Mouse (Mus musculus): ENCODE measurements around the gene Epha2. TPM values are rescaled to one million over a fixed set of nuclear protein-coding genes. Genes with fewer than 3 reads are reported as not detected.

The Epha2 gene
- polyA plus RNA-seq, 1 experiment: 14.2 TPM

DNA sequence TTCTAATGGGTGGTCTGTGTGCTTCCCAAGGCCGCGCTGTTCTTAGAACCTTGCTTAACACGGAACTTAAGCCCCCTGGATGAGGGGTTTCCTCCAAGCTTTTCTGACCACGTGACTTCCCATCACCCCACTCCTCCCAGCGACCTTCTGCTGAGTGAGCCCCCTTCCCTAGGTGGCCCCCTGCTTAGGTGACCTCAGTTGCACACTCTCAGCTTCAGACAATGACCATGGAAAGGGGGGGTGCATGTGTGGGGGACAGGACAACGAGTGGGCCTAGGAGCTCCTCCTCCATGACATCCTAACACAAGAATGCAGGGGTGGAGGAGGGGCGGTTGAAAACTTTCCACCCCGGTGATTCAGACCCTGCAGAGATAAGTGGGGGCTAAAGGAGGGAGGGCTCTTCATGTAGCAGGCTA lies 9.2 kb downstream of the Epha2 start:
- no peak for TF ChIP-seq CTCF (IDR thresholded peaks at IDR 0.05; ENCODE audit: control insufficient read depth, insufficient read depth, low read length)
- no peak for TF ChIP-seq POLR2A (IDR thresholded peaks at IDR 0.05; ENCODE audit: borderline replicate concordance, control insufficient read depth, low read depth, low read length)
- H3K4me3 ChIP-seq (replicated peaks; ENCODE audit: control insufficient read depth, low read depth, low read length): no peak overlapping the region
- no peaks in the 10 kb centered on the region for H3K4me1 ChIP-seq (ENCODE audit: control insufficient read depth, insufficient read depth, low read length)
- no peak overlapping the region for H3K27ac ChIP-seq (ENCODE audit: control insufficient read depth, insufficient read depth, low read depth, low read length, poor library complexity)
- 58% methylated on average over 8 of the region's 8 CpGs for WGBS

DNA sequence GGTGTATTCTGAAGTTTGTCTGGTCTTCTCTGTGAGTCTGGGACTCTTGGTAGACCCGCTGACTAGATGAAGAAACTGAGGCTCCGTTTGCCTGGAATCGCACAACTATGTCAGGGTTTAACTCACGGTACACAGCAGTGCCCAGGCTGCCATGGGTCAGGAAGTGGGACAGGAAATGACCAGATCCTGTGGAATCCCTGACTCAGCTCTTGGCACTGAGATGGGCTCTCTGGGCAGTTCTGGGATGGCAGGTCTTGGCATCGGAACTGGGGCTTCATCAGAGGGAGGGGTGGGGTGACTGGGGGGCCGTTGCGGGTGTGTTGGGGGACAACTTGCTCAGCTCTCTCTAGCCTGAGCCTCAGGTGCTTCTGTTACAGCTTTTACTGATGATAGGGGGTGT lies 10.0 kb downstream of the Epha2 start:
- no peak overlapping the region for H3K27ac ChIP-seq (ENCODE audit: control insufficient read depth, insufficient read depth, low read depth, low read length, poor library complexity)
- no peak overlapping the region for H3K4me3 ChIP-seq (replicated peaks; ENCODE audit: control insufficient read depth, low read depth, low read length)
- TF ChIP-seq CTCF (IDR thresholded peaks at IDR 0.05; ENCODE audit: control insufficient read depth, insufficient read depth, low read length) (no peak), POLR2A (IDR thresholded peaks at IDR 0.05; ENCODE audit: borderline replicate concordance, control insufficient read depth, low read depth, low read length) (no peak)
- WGBS: 42% methylated on average over 7 of the region's 7 CpGs
- no peaks in the 10 kb centered on the region for H3K4me1 ChIP-seq (ENCODE audit: control insufficient read depth, insufficient read depth, low read length)

DNA sequence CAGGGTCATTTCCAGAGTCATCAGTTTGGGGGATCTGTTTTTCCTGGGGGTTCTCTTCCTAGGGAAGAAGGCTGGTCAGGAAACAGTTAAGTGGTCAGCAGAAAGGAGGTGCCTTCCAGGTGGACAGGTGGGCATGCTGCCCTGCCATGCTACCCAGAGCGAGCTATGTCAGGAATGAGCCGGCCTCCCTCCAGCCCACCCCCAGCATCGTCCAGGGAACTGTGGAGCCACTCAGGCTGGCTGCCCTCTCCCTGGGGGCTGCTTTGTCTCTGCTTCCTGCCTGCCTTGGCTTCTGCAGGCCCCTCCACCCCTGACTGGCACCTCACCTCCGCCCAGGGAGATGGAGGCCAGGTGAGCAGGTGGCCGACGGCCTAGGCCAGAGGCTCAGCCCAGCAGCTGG lies 10.5 kb downstream of the Epha2 start:
- Histone ChIP-seq H3K4me1 (ENCODE audit: control insufficient read depth, insufficient read depth, low read length) (no peaks in the 10 kb centered on the region), H3K27ac (ENCODE audit: control insufficient read depth, insufficient read depth, low read depth, low read length, poor library complexity) (no peak overlapping the region), H3K4me3 (replicated peaks; ENCODE audit: control insufficient read depth, low read depth, low read length) (no peak overlapping the region)
- TF ChIP-seq CTCF (IDR thresholded peaks at IDR 0.05; ENCODE audit: control insufficient read depth, insufficient read depth, low read length) (no peak), POLR2A (IDR thresholded peaks at IDR 0.05; ENCODE audit: borderline replicate concordance, control insufficient read depth, low read depth, low read length) (no peak)
- WGBS: 70% methylated on average over 6 of the region's 6 CpGs

DNA sequence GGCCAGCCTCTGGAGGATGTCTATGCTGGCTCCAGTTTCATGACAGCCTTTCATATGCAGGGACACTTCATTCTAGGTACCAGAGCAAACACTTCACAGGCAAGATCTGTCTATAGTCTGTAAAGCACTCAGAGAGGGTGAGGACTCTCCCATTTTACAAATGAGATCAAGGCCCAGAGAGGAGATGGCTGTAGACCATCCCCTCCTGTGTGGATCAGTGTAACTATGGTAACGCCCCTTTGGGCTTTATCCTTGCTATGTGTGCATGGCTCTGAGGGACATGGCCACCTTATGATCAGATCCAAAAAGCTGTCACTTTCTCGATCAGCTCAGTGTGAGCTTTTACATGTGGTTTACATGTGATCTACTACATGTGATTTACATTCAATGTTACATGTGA lies 10.9 kb downstream of the Epha2 start:
- no peak overlapping the region for H3K4me3 ChIP-seq (replicated peaks; ENCODE audit: control insufficient read depth, low read depth, low read length)
- H3K27ac ChIP-seq (ENCODE audit: control insufficient read depth, insufficient read depth, low read depth, low read length, poor library complexity): no peak overlapping the region
- WGBS: 75% methylated on average over 2 of the region's 2 CpGs
- H3K4me1 ChIP-seq (ENCODE audit: control insufficient read depth, insufficient read depth, low read length): no peaks in the 10 kb centered on the region
- no peak for TF ChIP-seq CTCF (IDR thresholded peaks at IDR 0.05; ENCODE audit: control insufficient read depth, insufficient read depth, low read length)
- TF ChIP-seq POLR2A (IDR thresholded peaks at IDR 0.05; ENCODE audit: borderline replicate concordance, control insufficient read depth, low read depth, low read length): no peak

DNA sequence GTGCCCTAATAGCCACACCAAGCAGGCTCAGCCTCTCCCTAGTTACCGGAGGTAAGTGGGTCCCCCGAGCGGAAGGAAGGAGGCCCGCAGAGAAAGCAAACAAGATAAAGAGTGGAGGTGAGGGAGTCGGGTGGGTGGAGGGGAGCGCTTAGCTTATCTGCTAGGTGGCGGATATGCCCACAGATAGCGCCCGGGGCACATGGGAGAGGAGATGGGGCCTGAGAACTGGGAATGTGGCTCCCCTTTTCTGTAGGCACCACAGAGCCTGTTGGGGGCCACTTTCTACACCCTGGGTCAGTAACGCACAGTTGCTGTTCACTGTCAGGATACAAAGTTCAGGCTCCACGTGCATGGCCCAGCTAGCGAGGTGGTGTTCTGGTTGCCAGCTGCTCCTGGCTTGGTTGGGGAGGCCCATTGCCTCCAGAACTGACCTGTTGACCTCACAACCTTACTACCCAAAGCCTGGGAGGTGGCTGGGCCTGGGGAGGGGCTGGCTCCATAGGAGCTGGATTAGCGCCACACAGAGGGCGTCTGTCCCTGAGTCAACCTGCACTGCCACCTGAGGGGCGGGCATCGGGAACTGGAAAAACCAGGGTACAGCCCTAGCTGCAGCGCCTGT lies 11.6 kb downstream of the Epha2 start:
- 57% methylated on average over 17 of the region's 17 CpGs for WGBS

DNA sequence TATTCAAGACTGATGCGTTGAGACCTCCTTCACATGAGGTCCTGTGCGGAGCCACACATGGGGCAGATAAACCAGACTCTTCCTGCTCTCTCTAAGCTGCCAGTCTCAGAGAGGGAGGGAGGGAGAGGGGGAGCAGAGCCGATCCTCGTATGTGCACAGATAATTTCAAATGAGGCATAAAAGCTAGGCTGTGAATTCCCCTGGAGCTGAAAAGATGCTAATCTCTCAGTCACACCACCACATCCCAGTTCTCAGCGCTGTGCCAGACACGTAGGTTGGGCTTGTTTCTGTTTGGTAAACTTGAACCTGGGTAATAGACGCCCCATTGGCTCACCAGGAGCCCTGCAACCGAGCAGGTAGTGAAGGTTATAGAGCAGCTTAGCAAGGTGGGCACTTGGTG lies 12.4 kb downstream of the Epha2 start:
- no peak for TF ChIP-seq CTCF (IDR thresholded peaks at IDR 0.05; ENCODE audit: control insufficient read depth, insufficient read depth, low read length)
- no peak for TF ChIP-seq POLR2A (IDR thresholded peaks at IDR 0.05; ENCODE audit: borderline replicate concordance, control insufficient read depth, low read depth, low read length)
- no peaks in the 10 kb centered on the region for H3K4me1 ChIP-seq (ENCODE audit: control insufficient read depth, insufficient read depth, low read length)
- H3K4me3 ChIP-seq (replicated peaks; ENCODE audit: control insufficient read depth, low read depth, low read length): no peak overlapping the region
- no peak overlapping the region for H3K27ac ChIP-seq (ENCODE audit: control insufficient read depth, insufficient read depth, low read depth, low read length, poor library complexity)
- WGBS: 53% methylated on average over 8 of the region's 8 CpGs

More for the DNA sequence above, 11.6 kb downstream of the Epha2 start:
- Histone ChIP-seq H3K4me3 (replicated peaks; ENCODE audit: control insufficient read depth, low read depth, low read length) (no peak overlapping the region), H3K4me1 (ENCODE audit: control insufficient read depth, insufficient read depth, low read length) (no peaks in the 10 kb centered on the region), H3K27ac (ENCODE audit: control insufficient read depth, insufficient read depth, low read depth, low read length, poor library complexity) (no peak overlapping the region)
- TF ChIP-seq POLR2A (IDR thresholded peaks at IDR 0.05; ENCODE audit: borderline replicate concordance, control insufficient read depth, low read depth, low read length): no peak
- TF ChIP-seq CTCF (IDR thresholded peaks at IDR 0.05; ENCODE audit: control insufficient read depth, insufficient read depth, low read length): no peak

DNA sequence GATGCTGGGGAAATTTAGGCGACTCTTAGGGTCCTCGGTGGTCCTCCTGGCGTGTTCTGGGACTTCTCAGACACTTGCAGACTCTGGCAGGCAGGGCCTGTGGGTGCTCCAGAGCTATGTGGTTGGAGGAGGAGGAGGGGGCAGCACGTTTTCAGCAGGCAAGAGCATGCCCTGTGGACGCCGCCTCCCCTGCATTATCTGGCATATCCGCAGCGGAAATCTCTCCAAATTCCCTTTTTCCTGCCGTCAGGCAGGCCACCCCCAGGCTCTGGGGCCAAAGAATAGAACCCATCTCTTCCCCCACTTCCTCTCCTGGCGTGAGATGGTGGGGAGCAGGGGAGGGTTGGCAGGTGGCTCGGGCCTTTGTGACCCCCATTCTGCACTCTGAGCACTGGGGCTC lies 12.9 kb downstream of the Epha2 start:
- H3K27ac ChIP-seq (ENCODE audit: control insufficient read depth, insufficient read depth, low read depth, low read length, poor library complexity): no peak overlapping the region
- 50% methylated on average over 11 of the region's 11 CpGs for WGBS
- TF ChIP-seq CTCF (IDR thresholded peaks at IDR 0.05; ENCODE audit: control insufficient read depth, insufficient read depth, low read length) (no peak), POLR2A (IDR thresholded peaks at IDR 0.05; ENCODE audit: borderline replicate concordance, control insufficient read depth, low read depth, low read length) (no peak)
- H3K4me1 ChIP-seq (ENCODE audit: control insufficient read depth, insufficient read depth, low read length): no peaks in the 10 kb centered on the region
- H3K4me3 ChIP-seq (replicated peaks; ENCODE audit: control insufficient read depth, low read depth, low read length): no peak overlapping the region

DNA sequence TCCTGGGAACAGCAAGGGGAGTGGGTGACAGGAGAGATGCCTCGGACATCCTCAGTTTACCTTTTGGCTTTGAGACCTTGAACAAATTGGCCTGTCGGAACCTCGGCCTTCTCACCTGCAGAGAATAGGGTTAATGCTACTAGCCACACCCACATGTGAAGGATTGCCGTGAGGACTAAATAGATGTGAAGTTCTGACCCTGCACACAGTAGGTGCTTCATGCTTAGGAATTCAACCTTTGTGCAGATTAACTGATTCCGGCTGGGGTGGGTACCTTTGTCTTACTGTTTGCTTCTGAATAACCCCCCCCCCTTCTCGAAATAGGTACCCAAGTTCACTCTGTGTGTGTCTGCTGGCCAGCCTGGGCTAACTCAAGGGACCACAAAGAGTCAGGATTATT lies 13.7 kb downstream of the Epha2 start:
- TF ChIP-seq CTCF (IDR thresholded peaks at IDR 0.05; ENCODE audit: control insufficient read depth, insufficient read depth, low read length) (no peak), POLR2A (IDR thresholded peaks at IDR 0.05; ENCODE audit: borderline replicate concordance, control insufficient read depth, low read depth, low read length) (no peak)
- H3K4me3 ChIP-seq (replicated peaks; ENCODE audit: control insufficient read depth, low read depth, low read length): no peak overlapping the region
- 81% methylated on average over 6 of the region's 6 CpGs for whole genome bisulfite sequencing
- H3K27ac ChIP-seq (ENCODE audit: control insufficient read depth, insufficient read depth, low read depth, low read length, poor library complexity): no peak overlapping the region
- H3K4me1 ChIP-seq (ENCODE audit: control insufficient read depth, insufficient read depth, low read length): no peaks in the 10 kb centered on the region

DNA sequence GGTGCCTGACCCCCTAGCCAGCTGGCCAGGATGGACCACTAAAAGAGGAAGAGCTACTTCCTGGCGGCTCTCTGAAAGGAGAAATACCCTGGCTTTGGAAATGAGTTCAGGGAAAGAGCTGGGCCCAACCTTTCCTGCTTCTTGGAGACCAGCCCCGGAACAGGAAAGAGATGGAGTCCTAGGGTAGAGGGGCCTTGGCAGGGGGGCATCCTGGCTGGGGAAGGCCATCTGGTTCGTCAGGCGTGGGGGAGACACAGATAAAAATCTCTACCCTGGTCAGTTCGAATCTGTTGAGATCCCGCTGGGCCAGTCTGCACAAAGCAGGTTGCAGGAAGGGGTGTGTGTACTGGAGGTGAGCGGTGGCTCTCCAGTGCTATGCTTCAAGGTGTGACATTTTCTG lies 15.0 kb downstream of the Epha2 start:
- 12% methylated on average over 7 of the region's 7 CpGs for whole genome bisulfite sequencing
- Histone ChIP-seq H3K4me3 (replicated peaks; ENCODE audit: control insufficient read depth, low read depth, low read length) (no peak overlapping the region), H3K27ac (ENCODE audit: control insufficient read depth, insufficient read depth, low read depth, low read length, poor library complexity) (no peak overlapping the region), H3K4me1 (ENCODE audit: control insufficient read depth, insufficient read depth, low read length) (no peaks in the 10 kb centered on the region)
- TF ChIP-seq POLR2A (IDR thresholded peaks at IDR 0.05; ENCODE audit: borderline replicate concordance, control insufficient read depth, low read depth, low read length) (no peak), CTCF (IDR thresholded peaks at IDR 0.05; ENCODE audit: control insufficient read depth, insufficient read depth, low read length) (no peak)
